Mouse (Mus musculus) left cerebral cortex, adult 2 months (tissue): ENCODE results near the gene Bnc2. TPM values are rescaled to one million over a fixed set of nuclear protein-coding genes. Genes with fewer than 3 reads are reported as not detected.

Source experiments
- DNase-seq, 2 experiments: peaks; one replicate each; pipeline ENCODE4 v3.0.0; 2021 to 2022; ENCODE audit warnings: low spot score in 2 of 2, mixed read lengths in 1 of 2; ENCODE audit errors: extremely low spot score in 1 of 2
- H3K27ac ChIP-seq: fragments of 200-600 bp; 2 replicates; pipeline ENCODE4 v1.8.1; 2022
- H3K4me3 ChIP-seq: fragments of 200-600 bp; 2 replicates; pipeline ENCODE4 v1.8.1; 2022
- CTCF ChIP-seq: fragments of 200-600 bp; IDR thresholded peaks from 2 replicates; pipeline ENCODE4 v1.8.1; 2022; ENCODE audit warnings: antibody characterized with exemption, mild to moderate bottlenecking, moderate library complexity
- intact Hi-C: fragments of 180-260 bp; cut with DNase I; formaldehyde crosslinking; loops from one replicate; pipeline ENCODE4 v1.15.1; 2025
- total RNA-seq, 2 experiments: library from RNA; stranded (reverse); gene quantifications; 2 replicates each; pipeline ENCODE4 v1.2.3; 2021

The Bnc2 gene
- total RNA-seq, 2 experiments from 2014 or later: 1.5 to 2.8 TPM

DNA sequence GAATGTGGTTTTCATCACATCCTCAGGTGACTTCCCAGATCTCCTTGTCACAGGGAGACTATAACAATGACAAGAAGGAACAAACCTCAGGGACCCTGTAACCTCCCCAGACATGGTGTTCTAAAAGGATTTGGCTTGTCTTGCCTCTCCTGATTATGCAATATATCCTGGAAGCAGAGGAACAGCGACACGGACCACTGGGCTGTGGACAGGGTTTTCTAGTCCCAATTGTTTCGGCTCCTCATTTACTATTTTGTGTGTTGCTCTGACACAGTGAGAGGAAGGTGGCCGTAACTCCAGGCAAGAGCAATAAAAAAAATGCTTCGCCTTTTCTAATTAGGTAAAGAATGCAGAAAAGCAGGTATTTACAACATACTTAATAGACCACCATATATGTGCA, 51.8 kb downstream of the Bnc2 start:
- intact Hi-C loops: no loop called here
- Histone ChIP-seq H3K4me3 (no peak overlapping the region), H3K27ac (no peak overlapping the region)
- DNase-seq: no peak
- TF ChIP-seq CTCF: no peak

GRCm38 (mm10) chr4:84621785-84622184, 53.3 kb downstream of the Bnc2 start:
- Histone ChIP-seq H3K27ac (no peak overlapping the region), H3K4me3 (no peak overlapping the region)
- TF ChIP-seq CTCF: no peak
- intact Hi-C loops: no loop called here
- no peak for DNase-seq

DNA sequence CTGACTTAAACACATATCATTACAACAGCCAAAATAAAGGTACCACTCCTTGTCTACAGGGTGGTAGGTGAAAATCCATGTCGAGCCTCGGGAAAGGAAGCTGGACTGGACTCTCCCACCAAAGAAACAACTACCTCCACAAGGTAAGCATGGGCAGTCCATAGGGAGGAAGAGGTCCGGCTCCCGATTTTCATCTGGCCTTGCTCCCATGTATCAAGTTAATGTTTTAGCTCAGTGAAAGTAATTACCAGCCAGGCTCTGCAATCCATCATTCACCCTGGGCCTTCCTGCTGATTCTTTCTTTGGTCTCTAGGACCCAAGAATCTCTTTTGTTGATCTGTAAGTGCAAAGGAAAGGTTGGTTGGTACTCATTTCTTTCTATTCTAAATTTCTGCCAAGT, 65.2 kb downstream of the Bnc2 start:
- intact Hi-C loops: no loop called here
- no peak for TF ChIP-seq CTCF
- H3K4me3 ChIP-seq: no peak overlapping the region
- H3K27ac ChIP-seq: no peak overlapping the region
- DNase-seq: no peak

DNA sequence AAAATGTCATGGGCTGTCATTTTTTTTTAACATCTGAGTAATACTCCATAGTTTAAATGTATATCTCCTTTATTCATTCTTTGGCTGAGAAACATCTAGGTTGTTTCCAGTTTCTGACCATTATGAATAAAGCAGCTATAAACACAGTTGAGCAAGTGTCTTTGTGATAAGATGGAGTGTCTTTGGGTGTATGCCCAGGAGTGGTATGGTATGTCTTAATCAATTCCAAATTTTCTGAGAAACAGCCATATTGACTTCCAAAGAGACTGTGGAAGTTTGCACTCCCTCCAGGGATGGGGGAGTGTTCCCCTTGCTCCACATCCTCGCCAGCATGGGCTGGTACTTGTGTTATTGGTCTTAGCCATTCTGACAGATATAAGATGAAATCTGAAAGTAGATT, 70.6 kb downstream of the Bnc2 start:
- TF ChIP-seq CTCF: no peak
- intact Hi-C loops: no loop called here
- no peak overlapping the region for H3K27ac ChIP-seq

DNA sequence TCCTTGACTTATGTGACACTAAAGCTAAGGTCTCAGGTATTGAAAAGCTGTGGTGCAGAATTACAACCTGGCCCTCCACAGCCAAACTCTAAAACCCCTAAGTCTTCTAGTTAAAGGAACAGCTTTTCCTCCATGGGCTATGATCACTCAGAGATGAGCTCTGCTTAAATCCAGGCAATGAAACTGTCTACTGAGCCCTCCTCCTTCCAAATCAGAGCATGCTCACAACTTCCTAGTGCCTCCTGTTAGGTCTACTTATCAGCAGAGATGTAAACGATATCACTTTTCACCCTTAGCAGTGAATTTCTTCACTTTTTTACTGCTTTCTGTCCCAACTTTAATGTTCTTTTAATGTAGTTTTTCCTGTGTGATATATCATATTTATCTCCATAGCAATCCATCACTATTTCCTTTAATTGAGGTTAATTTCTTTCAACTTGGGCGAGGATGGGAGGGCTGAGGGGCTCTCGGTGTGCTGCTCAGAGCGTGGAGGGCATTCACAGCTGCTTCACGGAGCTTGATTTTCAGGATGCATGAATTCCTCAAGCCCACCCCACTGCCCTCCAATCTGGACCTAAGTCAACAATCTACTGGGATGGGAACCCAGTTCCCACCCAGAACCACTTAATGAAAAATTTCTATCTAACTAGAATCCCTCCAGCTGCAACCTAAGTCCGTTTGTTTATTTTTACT, 94.7 kb downstream of the Bnc2 start:
- intact Hi-C loops: no loop called here
- Histone ChIP-seq H3K27ac (no peak overlapping the region), H3K4me3 (no peak overlapping the region)
- no peak for DNase-seq
- TF ChIP-seq CTCF: no peak

More for the DNA sequence above, 70.6 kb downstream of the Bnc2 start:
- no peak for DNase-seq
- no peak overlapping the region for H3K4me3 ChIP-seq

DNA sequence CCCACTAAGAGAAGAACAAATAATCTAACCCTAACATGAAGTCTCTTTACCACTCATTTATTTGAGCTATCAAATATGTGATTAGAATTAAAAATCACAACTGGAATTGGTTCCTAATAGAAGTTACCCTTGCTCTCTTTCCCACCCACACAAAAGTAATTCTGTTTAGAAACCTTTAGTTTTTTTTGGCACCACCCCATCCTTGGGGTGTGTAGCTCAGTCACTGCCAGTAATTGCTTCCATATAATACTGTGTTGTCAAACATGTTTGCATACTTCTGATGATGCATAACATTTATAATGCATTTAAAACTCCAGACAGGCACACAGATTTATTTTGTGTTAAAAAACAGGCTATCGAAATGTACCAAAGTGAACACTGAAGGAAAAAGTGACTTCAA, 96.8 kb downstream of the Bnc2 start:
- no peak for DNase-seq
- Histone ChIP-seq H3K27ac (no peak overlapping the region), H3K4me3 (no peak overlapping the region)
- TF ChIP-seq CTCF: no peak
- intact Hi-C loops: no loop called here

- DNase-seq: no peak
- TF ChIP-seq CTCF: no peak
- H3K4me3 ChIP-seq: no peak overlapping the region
- intact Hi-C loops: no loop called here
- H3K27ac ChIP-seq: no peak overlapping the region
Measured at GRCm38 (mm10) chr4:84566123-84566522, 109.0 kb downstream of the Bnc2 start.

- intact Hi-C loops: no loop called here
- peak overlapping the region; percentile 51 for H3K4me3 ChIP-seq
- TF ChIP-seq CTCF: no peak
- H3K27ac ChIP-seq: no peak overlapping the region
- peak; percentile 20 to 30 for DNase-seq
Measured at GRCm38 (mm10) chr4:84545204-84545871, 129.7 kb downstream of the Bnc2 start.

DNA sequence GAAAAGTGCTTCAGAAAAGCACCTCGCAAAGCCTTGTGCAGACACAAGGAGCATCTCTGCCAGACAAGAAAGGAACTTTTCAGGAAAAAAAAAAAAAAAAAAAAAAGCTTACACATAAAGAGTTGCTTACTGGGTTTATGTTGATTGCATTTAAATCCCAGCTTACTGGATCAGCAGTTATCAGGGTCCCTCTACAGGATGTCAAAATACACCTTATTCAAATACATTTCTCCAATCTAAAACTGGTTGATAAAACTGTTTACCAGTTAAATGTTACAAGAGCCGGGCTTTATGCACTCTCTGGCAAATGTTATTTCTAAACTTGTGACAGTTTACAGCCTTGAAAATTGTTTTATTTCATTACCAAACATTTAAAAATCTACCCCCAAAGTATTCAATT, 130.4 kb downstream of the Bnc2 start:
- no peak for TF ChIP-seq CTCF
- H3K4me3 ChIP-seq: no peak overlapping the region
- intact Hi-C loops: no loop called here
- H3K27ac ChIP-seq: no peak overlapping the region
- no peak for DNase-seq

DNA sequence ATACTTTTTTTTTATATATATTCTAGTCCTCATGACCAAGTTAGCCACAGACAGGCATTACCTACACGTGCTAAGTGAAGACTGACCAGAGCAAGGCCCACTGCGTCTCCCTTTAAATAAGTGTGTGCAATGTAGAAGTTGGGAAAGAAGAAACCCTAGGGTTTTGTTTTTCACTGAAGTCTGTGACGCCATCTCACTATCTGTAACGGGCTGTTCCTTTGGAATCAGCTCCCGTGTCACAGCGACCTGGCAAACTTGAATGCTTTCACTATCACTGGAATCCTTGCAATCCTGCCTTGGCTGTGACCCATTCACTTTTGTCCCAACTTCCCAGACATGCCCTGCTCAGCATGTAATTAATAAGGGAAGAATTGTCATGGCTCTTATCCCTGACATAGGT, 134.5 kb downstream of the Bnc2 start:
- intact Hi-C loops: no loop called here
- TF ChIP-seq CTCF: no peak
- no peak for DNase-seq

GRCm38 (mm10) chr4:84539396-84539795, 135.7 kb downstream of the Bnc2 start:
- no peak for DNase-seq
- no peak overlapping the region for H3K4me3 ChIP-seq
- intact Hi-C loops: no loop called here
- no peak overlapping the region for H3K27ac ChIP-seq
- no peak for TF ChIP-seq CTCF

More for the DNA sequence above, 134.5 kb downstream of the Bnc2 start:
- Histone ChIP-seq H3K27ac (no peak overlapping the region), H3K4me3 (no peak overlapping the region)

- no peak overlapping the region for H3K27ac ChIP-seq
- intact Hi-C loops: no loop called here
- H3K4me3 ChIP-seq: no peak overlapping the region
- no peak for TF ChIP-seq CTCF
- DNase-seq: no peak
Measured at GRCm38 (mm10) chr4:84528886-84529789, 145.9 kb downstream of the Bnc2 start.
